Mouse (Mus musculus) thymus, postnatal 10 days (tissue): ENCODE results near the gene Clec4d.
"Not testable (repeated sequence)": the region's sequence is repeated elsewhere in the genome, so short reads cannot be mapped to it uniquely, and the experiment has no call there.

Source experiments
- DNase-seq, 2 experiments: peaks; one replicate each; pipeline ENCODE4 v3.0.0; 2021; ENCODE audit warnings: low spot score in 2 of 2

Gene Clec4d

DNA sequence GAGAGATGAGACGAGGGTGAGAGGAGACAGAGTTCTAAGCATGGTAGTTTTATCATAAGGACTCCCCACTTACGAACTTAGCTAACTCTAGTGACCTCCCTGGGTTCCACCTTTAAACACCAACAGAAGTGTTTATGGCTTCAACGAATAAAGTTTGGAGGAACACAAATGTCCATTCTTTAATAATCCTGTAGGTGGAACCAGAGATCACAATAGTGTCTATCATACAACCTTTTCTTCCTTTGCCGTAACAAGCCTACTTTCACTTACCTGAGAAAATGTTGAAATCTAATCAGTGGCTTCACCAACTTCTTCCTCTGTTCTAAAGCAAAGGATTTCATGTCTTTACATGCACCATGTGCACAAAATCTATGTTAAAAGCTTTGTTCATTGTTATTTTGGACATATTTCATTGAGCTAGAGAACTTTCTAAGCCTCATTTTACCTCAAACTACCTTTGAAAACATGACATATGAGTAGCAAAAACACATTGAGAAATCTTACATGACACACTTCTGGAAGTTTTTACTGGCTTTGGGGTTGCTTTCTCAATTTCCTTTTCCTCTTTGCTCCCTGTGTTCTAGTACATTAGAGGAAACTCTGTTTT, at the start of gene Clec4d:
Gene Clec4d, plus strand, starts transcription at position 557 of the 607 bp plus-strand sequence.
- no peak for DNase-seq

GRCm38 (mm10) chr6:123227519-123228166, 34.3 kb upstream of the Clec4d start:
- DNase-seq = no peak

GRCm38 (mm10) chr6:123229644-123230043, 32.3 kb upstream of the Clec4d start, which contains the start of gene Clec4n:
TSS of gene Clec4n (plus strand) at chr6:123229843.
- no peak for DNase-seq

- no peak for DNase-seq
These were observed 30.8 kb upstream of the Clec4d start for GRCm38 (mm10) chr6:123231149-123231548.

DNA sequence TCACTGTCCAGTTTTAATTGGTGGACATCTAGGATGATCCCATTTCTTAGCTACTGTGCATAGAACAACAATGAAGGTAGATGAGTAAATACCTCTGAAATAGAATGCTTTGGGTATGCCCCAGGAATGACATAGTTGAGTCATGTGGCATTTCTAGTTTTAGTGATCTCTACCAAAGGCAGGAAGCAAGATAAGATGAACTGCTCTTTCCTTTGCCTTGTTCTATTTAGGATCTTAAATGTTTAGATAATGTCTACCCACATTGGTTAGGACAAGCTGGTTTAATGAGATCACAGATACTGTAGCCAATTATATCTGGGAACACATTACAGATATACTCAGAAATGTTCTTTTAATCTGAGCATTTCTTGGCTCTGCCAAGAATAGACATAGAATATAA, 24.3 kb upstream of the Clec4d start:
- DNase-seq = no peak

GRCm38 (mm10) chr6:123244201-123244600, 17.7 kb upstream of the Clec4d start:
- DNase-seq = no peak

DNA sequence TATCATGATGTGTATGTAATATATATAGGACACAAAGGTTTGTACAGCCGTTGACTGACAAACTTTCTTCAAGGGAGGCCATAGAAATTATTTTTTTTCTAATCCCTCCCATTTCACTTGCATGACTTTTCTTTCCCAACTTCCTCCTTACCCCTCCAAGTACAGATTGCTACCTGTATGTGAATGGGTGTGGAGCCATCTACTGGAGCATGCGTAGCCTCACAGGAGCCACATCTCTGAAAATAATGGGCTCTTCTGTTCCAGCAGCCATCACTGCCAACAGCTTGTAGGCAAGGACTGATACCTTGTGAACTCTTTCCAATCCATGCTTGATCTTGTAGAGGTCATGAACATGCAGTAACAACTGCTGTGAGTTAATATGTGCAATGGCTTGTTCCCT, 13.0 kb upstream of the Clec4d start:
- DNase-seq = not testable (repeated sequence)

- DNase-seq = no peak
These were observed 9.2 kb upstream of the Clec4d start for GRCm38 (mm10) chr6:123252735-123253134.

- DNase-seq = no peak
These were observed 3.0 kb upstream of the Clec4d start for GRCm38 (mm10) chr6:123258946-123259345.

- DNase-seq = no peak
These were observed 1.9 kb upstream of the Clec4d start for GRCm38 (mm10) chr6:123259889-123260603.

DNA sequence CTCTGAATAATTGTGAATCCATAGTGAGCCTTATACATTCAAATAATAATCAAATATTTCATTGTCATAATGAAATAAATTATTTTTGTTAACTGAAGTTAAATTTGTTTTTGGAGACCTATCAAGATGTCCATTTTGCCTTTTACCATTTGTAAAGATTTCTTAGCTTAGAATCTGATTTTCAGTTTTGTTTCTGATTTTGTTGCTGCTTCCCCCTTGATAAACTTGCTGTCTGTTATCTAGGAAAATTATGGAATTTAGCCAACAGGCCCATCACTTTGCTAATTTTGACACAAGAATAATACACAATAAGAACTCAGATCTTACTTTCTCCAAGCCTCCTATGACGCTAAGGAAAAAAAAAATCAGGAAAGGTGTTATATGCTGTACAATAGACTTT, 1.0 kb upstream of the Clec4d start:
- DNase-seq = no peak

DNA sequence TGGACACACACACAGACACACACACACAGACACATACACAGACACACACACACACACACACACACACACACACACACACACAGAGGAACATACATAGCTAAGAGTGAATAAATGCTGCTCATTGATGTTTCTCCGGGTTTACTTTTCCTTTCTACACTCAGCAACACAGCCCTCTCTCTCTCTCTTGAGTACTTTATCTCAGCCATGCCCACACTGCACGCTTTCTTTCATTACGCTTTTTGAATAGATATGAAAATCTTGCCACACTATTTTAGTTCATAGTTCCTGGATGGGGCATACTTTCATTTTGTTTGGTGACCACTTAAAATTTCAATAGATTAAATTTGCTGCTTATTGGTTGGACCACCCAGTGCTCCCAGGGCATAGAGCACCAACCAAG, 2.3 kb downstream of the Clec4d start:
- DNase-seq = no peak

DNA sequence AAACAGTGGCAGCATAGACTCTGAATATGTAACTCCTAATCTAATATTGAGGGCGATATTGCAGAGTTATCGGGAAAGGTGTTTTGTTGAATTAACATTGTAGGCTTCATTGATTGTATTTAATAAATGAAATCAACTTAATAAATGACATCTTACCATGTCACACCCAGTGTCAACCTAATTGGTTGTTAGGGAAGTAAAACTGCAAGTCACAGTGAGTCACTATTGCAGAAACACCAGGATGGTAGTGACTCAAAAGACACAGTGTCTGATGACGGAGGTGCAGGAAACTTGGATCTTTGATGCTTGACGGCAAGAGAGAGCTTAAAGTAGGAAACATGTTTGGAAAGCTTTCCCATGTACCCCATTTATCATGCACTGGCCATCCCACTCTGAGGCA, 3.9 kb downstream of the Clec4d start:
- DNase-seq = no peak

DNA sequence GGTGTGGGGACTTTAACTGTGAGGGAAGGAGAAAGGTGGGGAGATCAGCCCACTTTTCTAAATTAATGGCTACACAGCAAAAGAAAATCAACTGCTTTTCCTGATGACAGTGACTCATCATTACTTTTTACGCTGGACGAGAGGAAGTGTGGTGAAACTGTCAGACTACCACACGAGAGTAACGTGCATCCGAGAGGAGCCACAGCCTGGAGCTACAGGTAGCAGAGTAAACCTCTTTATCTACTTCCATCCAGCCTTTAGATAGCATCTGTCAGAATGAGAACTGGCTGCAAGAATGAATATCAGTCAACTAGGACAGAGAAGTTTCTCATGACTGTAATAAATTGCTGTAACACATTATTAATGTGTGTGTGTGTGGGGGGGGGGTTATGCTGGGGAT, 5.0 kb downstream of the Clec4d start:
- no peak for DNase-seq

DNA sequence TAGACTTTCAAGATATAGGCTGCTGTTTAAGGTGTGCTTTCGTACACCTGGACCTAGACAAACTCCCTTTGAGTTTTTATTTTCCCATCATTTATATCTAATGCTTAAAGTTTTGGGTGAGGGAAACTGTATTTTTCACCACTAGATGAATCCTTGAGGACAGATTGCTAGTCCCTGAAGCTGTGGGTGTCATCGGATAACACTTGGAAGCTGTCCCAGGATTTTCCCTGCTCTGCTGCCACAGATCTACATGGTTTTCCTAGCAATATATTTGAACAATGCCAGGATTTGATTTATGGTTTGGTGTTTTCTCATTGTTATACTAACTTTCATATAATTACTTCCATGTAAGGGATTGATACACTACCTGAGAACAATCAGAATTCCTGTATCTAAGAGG, 17.5 kb downstream of the Clec4d start:
- DNase-seq = no peak

DNA sequence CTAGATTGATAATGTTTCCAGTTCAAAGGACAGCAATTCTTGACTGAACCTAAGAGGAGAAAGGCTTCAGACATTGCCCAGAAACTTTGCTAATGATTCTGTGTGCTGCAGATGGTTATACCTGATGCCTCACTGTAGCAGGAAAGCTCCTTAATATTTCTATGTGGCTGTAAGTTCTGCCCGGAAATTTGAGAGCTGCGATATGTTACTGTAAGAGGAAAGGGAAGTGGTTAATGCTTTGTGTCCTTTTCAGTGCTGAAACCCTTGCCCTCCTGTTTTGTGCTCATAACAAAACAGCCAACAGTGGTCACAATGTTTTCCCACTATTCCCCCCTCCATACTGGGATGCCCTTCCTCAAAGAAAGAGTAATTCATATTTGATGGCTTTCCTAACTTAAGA, 24.4 kb downstream of the Clec4d start:
- no peak for DNase-seq

GRCm38 (mm10) chr6:123288931-123289330, 27.0 kb downstream of the Clec4d start:
- DNase-seq = no peak

DNA sequence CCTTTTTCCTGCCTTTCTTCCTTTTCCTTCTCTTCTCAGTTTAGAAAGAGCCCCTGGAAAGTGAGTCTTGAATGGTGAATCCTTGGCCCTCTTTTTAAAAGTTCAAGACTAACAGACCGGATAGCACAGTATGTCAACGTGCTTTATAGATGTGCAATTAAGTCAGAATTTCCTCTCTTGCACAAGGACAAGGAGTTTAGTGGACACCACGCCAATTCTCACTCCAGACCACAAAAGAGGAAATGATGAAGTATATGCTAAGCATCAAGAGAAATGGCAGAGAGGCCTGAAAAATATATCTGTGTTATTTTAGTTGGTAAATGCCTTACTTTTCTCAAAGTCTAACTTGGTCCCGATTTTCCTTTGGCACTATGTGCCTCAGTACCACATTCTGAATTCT, 27.8 kb downstream of the Clec4d start, which contains the start of gene Clec4e:
Gene Clec4e, minus strand, starts transcription at position 118 of the 400 bp plus-strand sequence.
- no peak for DNase-seq

GRCm38 (mm10) chr6:123292751-123293400, 31.0 kb downstream of the Clec4d start:
- DNase-seq = no peak

DNA sequence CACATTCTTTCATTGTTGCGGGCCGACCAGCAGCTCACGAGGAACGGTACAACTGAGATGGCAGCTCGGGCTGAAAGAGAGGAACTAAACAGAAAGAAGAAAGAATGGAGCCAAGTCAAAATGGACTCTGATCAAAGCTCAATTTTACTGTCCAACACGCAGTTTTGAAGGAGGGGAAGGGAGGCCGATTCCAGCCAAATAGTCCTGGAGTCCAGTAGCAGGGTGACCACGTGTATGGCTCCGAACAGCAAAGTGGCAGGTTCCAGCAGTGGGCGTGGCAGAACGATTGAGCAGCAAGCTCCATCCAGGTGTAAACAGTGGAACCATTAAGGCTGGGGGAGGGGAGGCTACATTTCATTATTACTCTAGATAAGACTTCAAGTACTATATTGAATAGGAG, 31.6 kb downstream of the Clec4d start:
- not testable (repeated sequence) for DNase-seq

- no peak for DNase-seq
These were observed 34.8 kb downstream of the Clec4d start for GRCm38 (mm10) chr6:123296687-123297086.

GRCm38 (mm10) chr6:123306315-123306714, 44.4 kb downstream of the Clec4d start:
- DNase-seq = not testable (repeated sequence)
